Mouse (Mus musculus) ES-Bruce4 (cell line): ENCODE data around the gene Fbxo39. TPM values are rescaled to one million over a fixed set of nuclear protein-coding genes. Genes with fewer than 3 reads are reported as not detected.

Source experiments
- H3K27ac ChIP-seq: 2 replicates; pipeline ENCODE4 v1.5.1; 2012; ENCODE audit warnings: low read length, inconsistent platforms; ENCODE audit not compliant: insufficient read depth
- H3K27me3 ChIP-seq: 2 replicates; pipeline ENCODE4 v1.6.1; 2012; ENCODE audit warnings: mild to moderate bottlenecking, low read length, inconsistent platforms; ENCODE audit not compliant: control insufficient read depth, poor library complexity, insufficient read depth, severe bottlenecking
- H3K36me3 ChIP-seq: 2 replicates; pipeline ENCODE4 v1.6.1; 2012; ENCODE audit warnings: inconsistent platforms, mild to moderate bottlenecking, low read length, moderate library complexity; ENCODE audit not compliant: control insufficient read depth, poor library complexity, insufficient read depth, severe bottlenecking
- H3K4me1 ChIP-seq: one replicate; pipeline ENCODE4 v1.8.1; 2011; ENCODE audit warnings: low read length; ENCODE audit not compliant: control insufficient read depth, insufficient read depth
- H3K4me3 ChIP-seq: 2 replicates; pipeline ENCODE4 v1.5.1; 2011; ENCODE audit warnings: low read depth, mild to moderate bottlenecking, low read length
- H3K9ac ChIP-seq: 2 replicates; pipeline ENCODE4 v1.6.1; 2012; ENCODE audit warnings: low read depth, mild to moderate bottlenecking, inconsistent platforms; ENCODE audit not compliant: poor library complexity, severe bottlenecking
- H3K9me3 ChIP-seq: replicated peaks from 2 replicates; pipeline ENCODE4 v1.6.1; 2012; ENCODE audit warnings: mild to moderate bottlenecking, low read length, inconsistent platforms; ENCODE audit not compliant: control insufficient read depth, poor library complexity, insufficient read depth, severe bottlenecking
- CTCF ChIP-seq: IDR thresholded peaks from one replicate; pipeline ENCODE4 v1.8.1; 2011; ENCODE audit warnings: low read depth, low read length
- EP300 ChIP-seq: IDR thresholded peaks from 2 replicates; pipeline ENCODE4 v1.6.1; 2011; ENCODE audit warnings: low read depth, low read length; ENCODE audit not compliant: insufficient read depth
- POLR2A ChIP-seq: IDR thresholded peaks from one replicate; pipeline ENCODE4 v1.8.1; 2011; ENCODE audit warnings: low read length; ENCODE audit not compliant: insufficient read depth
- polyA plus RNA-seq: library from polyadenylated mRNA; stranded (reverse); fragments of >200 nt; gene quantifications from 2 replicates; pipeline ENCODE4 v1.2.4, GENCODE M21; 2011; ENCODE audit warnings: low read depth; ENCODE audit not compliant: missing spikeins, insufficient read depth, insufficient read length

Fbxo39 gene
- polyA plus RNA-seq, 1 experiment, result not detected

GRCm38 (mm10) chr11:72285971-72286480 is 28.2 kb upstream of the Fbxo39 start:
- TF ChIP-seq CTCF (no peak), EP300 (0 out of 2 replicates have a peak, but pooled peaks have one; percentile 23)
- peaks cover 7% of the 10 kb centered on the region for H3K9me3 ChIP-seq
- peak overlapping the region; percentile 71; the same call in 1 of the 2 replicates for H3K27ac ChIP-seq

GRCm38 (mm10) chr11:72286651-72287050 is 27.6 kb upstream of the Fbxo39 start:
- Histone ChIP-seq H3K36me3 (no peaks in the 10 kb centered on the region), H3K27me3 (no peaks in the 10 kb centered on the region), H3K4me3 (no peak overlapping the region), H3K4me1 (peaks cover 3% of the 10 kb centered on the region), H3K27ac (no peak overlapping the region), H3K9me3 (peaks cover 7% of the 10 kb centered on the region), H3K9ac (no peak overlapping the region)
- TF ChIP-seq POLR2A, result no peak
- TF ChIP-seq EP300, result no peak
- no peak for TF ChIP-seq CTCF

More at GRCm38 (mm10) chr11:72285971-72286480, 28.2 kb upstream of the Fbxo39 start:
- Histone ChIP-seq H3K4me3 (no peak overlapping the region), H3K36me3 (no peaks in the 10 kb centered on the region), H3K4me1 (peaks cover 3% of the 10 kb centered on the region), H3K27me3 (no peaks in the 10 kb centered on the region), H3K9ac (no peak overlapping the region)

- TF ChIP-seq EP300 (no peak), POLR2A (no peak), CTCF (no peak)
- H3K9me3 ChIP-seq, result peaks cover 7% of the 10 kb centered on the region
- peaks cover 3% of the 10 kb centered on the region for H3K4me1 ChIP-seq
- H3K27me3 ChIP-seq, result no peaks in the 10 kb centered on the region
- H3K4me3 ChIP-seq, result no peak overlapping the region
- no peaks in the 10 kb centered on the region for H3K36me3 ChIP-seq
- peak overlapping the region; percentile 71; the same call in 1 of the 2 replicates for H3K27ac ChIP-seq
- no peak overlapping the region for H3K9ac ChIP-seq
Measured at GRCm38 (mm10) chr11:72287126-72287525, 27.1 kb upstream of the Fbxo39 start.

- Histone ChIP-seq H3K9me3 (peaks cover 7% of the 10 kb centered on the region), H3K27ac (peak overlapping the region; percentile 71; the same call in 1 of the 2 replicates), H3K27me3 (no peaks in the 10 kb centered on the region), H3K36me3 (no peaks in the 10 kb centered on the region), H3K9ac (no peak overlapping the region), H3K4me3 (no peak overlapping the region), H3K4me1 (peaks cover 3% of the 10 kb centered on the region)
- TF ChIP-seq CTCF (no peak), EP300 (peak; percentile 86), POLR2A (no peak)
Measured at GRCm38 (mm10) chr11:72287543-72287942, 26.7 kb upstream of the Fbxo39 start.

GRCm38 (mm10) chr11:72293116-72293515 is 21.1 kb upstream of the Fbxo39 start:
- Histone ChIP-seq H3K36me3 (no peaks in the 10 kb centered on the region), H3K9me3 (peaks cover 7% of the 10 kb centered on the region), H3K9ac (no peak overlapping the region), H3K4me3 (no peak overlapping the region), H3K27me3 (no peaks in the 10 kb centered on the region), H3K27ac (no peak overlapping the region), H3K4me1 (no peaks in the 10 kb centered on the region)
- TF ChIP-seq EP300 (no peak), POLR2A (no peak), CTCF (no peak)

- H3K36me3 ChIP-seq, result no peaks in the 10 kb centered on the region
- H3K27me3 ChIP-seq, result no peaks in the 10 kb centered on the region
- H3K4me1 ChIP-seq, result peaks cover 2% of the 10 kb centered on the region
- peak within 1 kb of the TSS; percentile 19; the same call in 1 of the 2 replicates for H3K27ac ChIP-seq
- H3K4me3 ChIP-seq, result no peak within 1 kb of the TSS
- TF ChIP-seq EP300 (peak; percentile 78; the same call in 1 of the 2 replicates), CTCF (no peak)
- H3K9me3 ChIP-seq, result 0 out of 2 replicates have a peak, but pooled peaks cover 2% of the 10 kb centered on the region
- H3K9ac ChIP-seq, result no peak within 1 kb of the TSS
Measured at GRCm38 (mm10) chr11:72301334-72301733, 12.9 kb upstream of the Fbxo39 start, which contains the start of gene Xaf1. Xaf1 (plus strand) TSS chr11:72301629.
